Mouse (Mus musculus) thymus, adult 2 months (tissue): Measurements from ENCODE around the gene Klhdc7b. TPM values are rescaled to one million over a fixed set of nuclear protein-coding genes. Genes with fewer than 3 reads are reported as not detected.

ENCODE experiments used
- DNase-seq: peaks from one replicate; pipeline ENCODE4 v3.0.0; 2021
- H3K27ac ChIP-seq: fragments of 200-500 bp; 2 replicates; pipeline ENCODE4 v1.5.1; 2012; ENCODE audit warnings: low read length, control low read depth; ENCODE audit not compliant: control insufficient read depth, insufficient read depth
- H3K27me3 ChIP-seq: fragments of 200-500 bp; 2 replicates; pipeline ENCODE4 v1.6.1; 2012; ENCODE audit warnings: mild to moderate bottlenecking, low read length, moderate library complexity, mixed read lengths; ENCODE audit not compliant: control insufficient read depth, insufficient read depth
- H3K36me3 ChIP-seq: fragments of 200-500 bp; 2 replicates; pipeline ENCODE4 v1.6.1; 2012; ENCODE audit warnings: mild to moderate bottlenecking, low read length, moderate library complexity; ENCODE audit not compliant: control insufficient read depth, insufficient read depth
- H3K4me1 ChIP-seq: fragments of 200-500 bp; replicated peaks from 2 replicates; pipeline ENCODE4 v1.6.1; 2012; ENCODE audit warnings: low read length; ENCODE audit not compliant: control insufficient read depth, insufficient read depth
- H3K4me3 ChIP-seq: fragments of 200-500 bp; 2 replicates; pipeline ENCODE4 v1.5.1; 2012; ENCODE audit warnings: mild to moderate bottlenecking, low read length, control low read depth, moderate library complexity; ENCODE audit not compliant: control insufficient read depth, insufficient read depth
- CTCF ChIP-seq: fragments of 200-500 bp; IDR thresholded peaks from 2 replicates; pipeline ENCODE4 v1.5.1; 2012; ENCODE audit warnings: mild to moderate bottlenecking, control low read depth, low read length, moderate library complexity, borderline replicate concordance; ENCODE audit not compliant: control insufficient read depth, poor library complexity, insufficient read depth; ENCODE audit errors: extremely low read depth
- POLR2A ChIP-seq: fragments of 200-500 bp; IDR thresholded peaks from 2 replicates; pipeline ENCODE4 v1.6.1; 2012; ENCODE audit warnings: mild to moderate bottlenecking, low read length, control low read depth, moderate library complexity; ENCODE audit not compliant: control insufficient read depth, poor library complexity, insufficient read depth; ENCODE audit errors: extremely low read depth
- WGBS: fragments of 180-500 bp; shearing (Covaris S2); methylation state at CpG from one replicate; pipeline ENCODE4 v1.1.7; 2018; 5-methylcytosine and 5-hydroxymethylcytosine counted together
- polyA plus RNA-seq: library from polyadenylated mRNA; depleted of rRNA; stranded (reverse); fragments of >200 nt; gene quantifications from 2 replicates; pipeline ENCODE4 v1.2.3, GENCODE M21; 2012

Klhdc7b gene
- polyA plus RNA-seq, 1 experiment: 0.13 TPM

GRCm38 (mm10) chr15:89421938-89422337 is 37.2 kb downstream of the Klhdc7b start:
- TF ChIP-seq CTCF (no peak), POLR2A (no peak)
- no peaks in the 10 kb centered on the region for H3K4me1 ChIP-seq
- H3K4me3 ChIP-seq: no peak overlapping the region
- no peaks in the 10 kb centered on the region for H3K27me3 ChIP-seq
- no peak overlapping the region for H3K27ac ChIP-seq
- no peak for DNase-seq
- H3K36me3 ChIP-seq: peaks cover 11% of the 10 kb centered on the region
- 94% methylated on average over 9 of the region's 9 CpGs for WGBS

DNA sequence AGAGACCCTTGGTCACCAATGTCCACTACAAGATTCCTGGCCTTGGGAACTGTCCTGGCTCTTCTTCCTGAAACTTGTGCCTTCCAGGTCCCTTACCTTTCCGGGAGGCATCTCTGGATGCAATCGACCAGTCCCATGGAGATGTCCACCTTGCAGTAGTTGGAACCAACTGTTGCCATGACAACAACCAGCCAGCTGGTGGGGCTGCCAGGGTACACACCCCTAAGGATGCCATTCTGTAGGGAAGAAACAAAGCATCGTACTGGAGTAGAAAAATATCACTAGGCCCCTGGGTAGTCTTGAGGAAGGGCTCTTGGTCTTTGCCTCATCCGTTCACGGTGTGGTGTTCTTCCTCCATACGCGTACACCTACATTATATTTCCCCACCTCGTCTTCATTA is 39.9 kb downstream of the Klhdc7b start:
- no peaks in the 10 kb centered on the region for H3K27me3 ChIP-seq
- peaks cover 8% of the 10 kb centered on the region for H3K4me1 ChIP-seq
- H3K4me3 ChIP-seq: no peak overlapping the region
- H3K27ac ChIP-seq: no peak overlapping the region
- peaks cover 11% of the 10 kb centered on the region for H3K36me3 ChIP-seq
- no peak for TF ChIP-seq POLR2A
- no peak for TF ChIP-seq CTCF
- no peak for DNase-seq
- 96% methylated on average over 8 of the region's 8 CpGs for WGBS

- peaks cover 12% of the 10 kb centered on the region for H3K4me1 ChIP-seq
- H3K27me3 ChIP-seq: no peaks in the 10 kb centered on the region
- peaks cover 7% of the 10 kb centered on the region; the same call in 1 of the 2 replicates for H3K36me3 ChIP-seq
- no peak within 1 kb of the TSS for H3K27ac ChIP-seq
- TF ChIP-seq POLR2A: no peak
- TF ChIP-seq CTCF: no peak
- DNase-seq: no peak
- WGBS: 87% methylated on average over 6 of the region's 6 CpGs
- H3K4me3 ChIP-seq: no peak within 1 kb of the TSS
These were observed 41.0 kb downstream of the Klhdc7b start, which contains the start of gene Cpt1b for GRCm38 (mm10) chr15:89425711-89426121. Gene Cpt1b (minus strand): TSS chr15:89425863.

DNA sequence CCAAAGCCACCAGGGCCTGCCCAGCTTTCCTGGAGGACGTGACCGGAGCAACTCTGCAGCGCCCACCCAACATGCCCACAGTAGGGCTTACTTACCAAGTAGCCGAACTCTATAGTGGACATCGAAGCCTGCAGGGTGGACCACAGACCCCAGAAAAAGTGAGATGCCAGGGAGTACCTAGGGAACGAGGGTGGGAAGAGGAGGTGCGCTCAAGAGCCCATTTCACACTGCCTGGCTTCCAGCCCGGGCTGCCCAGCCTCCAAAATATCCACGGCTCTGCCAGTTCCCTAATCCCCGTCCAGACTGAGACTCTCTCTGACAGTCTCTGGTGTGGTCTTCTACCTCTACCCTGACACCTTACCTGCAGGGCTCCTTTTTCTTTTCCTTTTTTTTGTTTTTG is 42.0 kb downstream of the Klhdc7b start:
- Histone ChIP-seq H3K4me1 (peaks cover 16% of the 10 kb centered on the region), H3K27ac (no peak overlapping the region), H3K4me3 (no peak overlapping the region), H3K36me3 (peaks cover 7% of the 10 kb centered on the region; the same call in 1 of the 2 replicates), H3K27me3 (no peaks in the 10 kb centered on the region)
- no peak for DNase-seq
- no peak for TF ChIP-seq CTCF
- TF ChIP-seq POLR2A: no peak
- WGBS: 97% methylated on average over 10 of the region's 10 CpGs

DNA sequence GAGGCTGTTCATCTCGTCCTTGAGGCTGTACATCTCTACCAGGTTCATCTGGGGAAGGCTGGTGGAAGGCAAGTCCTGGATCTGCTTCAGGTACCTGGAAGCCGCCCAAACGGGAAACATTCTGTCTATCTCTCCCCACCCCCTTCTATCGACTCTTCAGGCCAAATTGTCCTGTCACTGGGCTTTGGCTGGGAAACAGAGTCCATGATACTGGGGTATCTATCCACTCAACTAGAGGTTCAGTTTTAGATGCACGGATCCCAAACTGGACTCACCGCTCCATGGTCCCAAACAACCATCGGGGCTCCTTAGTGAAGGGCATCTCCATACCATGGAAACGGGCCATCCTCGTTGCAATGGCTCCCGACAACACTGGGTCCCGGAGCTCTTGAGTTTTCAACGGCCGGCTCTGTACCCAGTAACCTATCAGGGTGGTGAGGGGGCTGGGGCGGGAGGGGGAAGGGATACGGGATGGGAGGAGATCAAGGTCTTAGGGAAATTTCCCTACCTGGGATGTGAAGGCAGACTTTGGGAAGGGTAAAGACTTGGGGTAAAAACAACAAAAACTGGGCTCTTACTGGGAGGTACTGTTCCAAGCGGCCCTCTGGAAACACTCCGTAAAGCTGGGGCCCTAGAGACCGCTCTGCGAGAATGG is 43.5 kb downstream of the Klhdc7b start:
- DNase-seq: no peak
- Histone ChIP-seq H3K36me3 (peaks cover 7% of the 10 kb centered on the region; the same call in 1 of the 2 replicates), H3K4me3 (no peak overlapping the region), H3K4me1 (peaks cover 16% of the 10 kb centered on the region), H3K27me3 (no peaks in the 10 kb centered on the region), H3K27ac (no peak overlapping the region)
- TF ChIP-seq CTCF: no peak
- no peak for TF ChIP-seq POLR2A
- WGBS: 96% methylated on average over 19 of the region's 19 CpGs

- H3K27ac ChIP-seq: peak overlapping the region; percentile 32; the same call in 1 of the 2 replicates
- WGBS: 13% methylated on average over 22 of the region's 22 CpGs
- DNase-seq: no peak
These were observed 44.2 kb downstream of the Klhdc7b start for GRCm38 (mm10) chr15:89428821-89429351.

More at GRCm38 (mm10) chr15:89428821-89429351, 44.2 kb downstream of the Klhdc7b start:
- Histone ChIP-seq H3K36me3 (peaks cover 7% of the 10 kb centered on the region; the same call in 1 of the 2 replicates), H3K27me3 (no peaks in the 10 kb centered on the region), H3K4me3 (peak overlapping the region; percentile 82), H3K4me1 (peaks cover 16% of the 10 kb centered on the region)
- no peak for TF ChIP-seq CTCF
- no peak for TF ChIP-seq POLR2A
